Mouse (Mus musculus) bone marrow macrophage, adult 2 months (primary cell): ENCODE results near the gene Rtl3.

Experiments used
- CTCF ChIP-seq: IDR thresholded peaks from 2 replicates; pipeline ENCODE4 v1.5.1; 2012; ENCODE audit warnings: low read depth, mild to moderate bottlenecking, low read length, moderate library complexity
- POLR2A ChIP-seq: IDR thresholded peaks from 2 replicates; pipeline ENCODE4 v1.6.1; 2012; ENCODE audit warnings: mild to moderate bottlenecking, low read depth, low read length, borderline replicate concordance

DNA sequence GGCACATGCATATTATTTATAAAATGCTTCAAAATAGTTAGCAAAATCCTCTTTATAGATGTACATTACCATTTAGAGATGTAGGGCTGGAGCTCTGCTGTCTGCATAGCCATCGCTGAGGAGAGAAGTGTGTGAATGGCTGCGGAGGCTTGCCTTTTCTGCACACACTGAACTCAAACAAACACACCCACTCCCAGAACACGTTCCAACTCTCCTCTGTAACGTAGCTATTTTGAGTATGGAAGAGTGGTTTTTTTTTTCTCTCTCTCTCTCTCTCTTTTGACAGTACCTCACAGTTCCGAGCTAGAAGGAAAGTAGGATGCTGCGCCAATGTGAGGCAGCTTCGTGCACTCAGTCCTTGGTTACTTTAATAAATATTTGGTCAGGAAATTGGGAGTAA lies at the start of gene Rtl3:
- TF ChIP-seq CTCF (no peak), POLR2A (no peak)
